Mouse (Mus musculus) mature B cell (primary cell): ENCODE results near the gene Slc12a6.

Experiments used
- in situ Hi-C: fragments of 300-500 bp; cut with MboI; formaldehyde crosslinking; loops from 2 replicates; pipeline ENCODE4 v1.14.3; 2019

The Slc12a6 gene

DNA sequence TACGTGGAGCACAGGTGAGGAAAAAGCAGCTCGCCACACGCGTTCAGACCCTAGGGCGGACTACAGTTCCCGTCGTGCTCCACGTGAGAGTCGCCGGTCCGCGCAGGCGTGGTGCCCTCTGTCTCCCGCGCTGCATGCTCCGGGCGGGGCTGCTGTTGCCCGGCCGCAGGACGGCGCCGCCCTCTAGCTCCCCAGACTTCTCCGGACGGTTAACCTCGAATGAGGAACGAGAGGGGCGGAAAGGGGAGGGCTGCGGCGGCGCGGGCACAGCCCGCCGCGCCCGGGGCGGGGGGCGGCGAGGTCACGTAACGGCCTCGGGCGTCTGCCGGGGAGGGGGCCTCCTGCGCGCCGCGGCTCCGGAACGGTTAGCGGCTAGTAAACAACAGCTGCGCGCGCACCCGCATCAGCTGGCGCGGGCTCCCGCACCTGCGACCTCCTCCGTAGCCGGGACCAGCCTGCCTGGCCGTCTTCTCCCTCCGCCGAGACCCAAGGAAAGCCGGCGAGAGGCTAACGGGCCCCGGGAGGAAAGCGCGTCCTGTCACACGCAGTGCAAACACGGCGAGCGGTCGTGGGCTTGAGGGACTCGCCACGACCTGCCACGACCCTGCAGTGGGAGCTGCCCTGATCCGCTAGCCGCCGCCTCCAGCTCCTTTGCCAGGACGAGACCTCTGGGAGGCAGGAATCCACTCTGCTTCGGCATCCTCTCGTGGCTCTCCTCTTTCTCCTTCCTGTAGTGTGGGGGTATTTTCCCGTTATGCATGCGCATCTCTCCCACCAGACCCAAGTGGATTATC lies at the start of gene Slc12a6:
Gene Slc12a6, plus strand, starts transcription at position 378 of the 794 bp plus-strand sequence.
- in situ Hi-C loops = no loop called here

DNA sequence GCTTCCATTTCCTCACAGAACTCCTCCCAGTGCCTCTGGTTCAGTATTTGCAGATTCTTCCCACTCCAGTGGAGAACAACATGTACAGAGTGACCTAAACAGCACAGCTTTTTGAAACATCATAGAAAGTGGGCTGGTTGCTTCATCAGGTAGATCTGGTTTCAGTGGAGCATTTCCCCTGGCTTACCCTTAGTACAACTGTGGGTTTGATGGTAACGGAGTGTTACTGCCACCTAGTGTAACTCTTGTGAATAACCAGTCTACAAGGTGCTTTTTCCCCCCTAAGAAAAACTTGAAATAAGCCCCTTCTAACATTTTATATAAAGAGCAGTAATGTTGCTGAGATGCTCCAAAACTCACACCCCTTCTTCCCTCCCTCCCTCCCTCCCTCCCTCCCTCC lies 49.6 kb upstream of the Slc12a6 start:
- in situ Hi-C loops = no loop called here

DNA sequence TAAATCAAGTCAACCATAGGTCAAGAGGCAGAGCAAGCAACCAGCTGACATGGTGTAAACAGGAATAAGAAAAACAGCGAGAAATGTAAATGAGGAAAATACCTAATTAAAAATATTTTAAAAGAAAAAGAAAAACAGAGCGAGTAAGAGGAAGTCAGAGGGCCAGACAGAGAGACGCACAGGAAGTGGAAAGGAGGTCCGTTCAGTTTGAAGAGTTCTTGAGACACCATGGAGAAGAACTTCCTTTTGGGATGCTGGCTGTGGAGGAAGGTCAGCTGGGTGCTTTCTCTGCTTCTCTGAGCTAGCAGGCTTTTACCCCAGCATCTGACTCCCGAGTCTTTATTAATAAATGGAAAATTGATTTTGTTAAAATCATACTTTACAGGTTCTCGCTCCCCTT lies 48.0 kb upstream of the Slc12a6 start:
- in situ Hi-C loops = no loop called here

DNA sequence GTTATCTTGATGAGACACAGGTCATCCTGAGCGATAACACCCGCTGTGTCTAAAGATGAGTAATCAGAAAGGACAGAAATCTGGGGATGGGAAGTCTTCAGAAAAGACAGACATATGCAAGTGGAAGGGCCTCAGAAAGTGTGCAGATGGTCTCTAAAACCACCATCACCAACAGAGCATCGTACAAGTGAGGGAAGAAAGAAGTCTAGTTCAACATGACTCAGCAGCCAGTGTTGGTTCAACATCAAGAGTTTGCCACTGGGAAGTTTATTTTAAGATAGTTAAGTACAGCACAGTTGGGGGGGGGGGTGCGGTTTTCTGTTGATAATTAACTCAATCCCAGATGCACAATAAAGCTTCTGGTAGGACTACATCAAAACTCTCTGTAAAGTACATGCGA lies 44.7 kb upstream of the Slc12a6 start:
- in situ Hi-C loops = no loop called here

DNA sequence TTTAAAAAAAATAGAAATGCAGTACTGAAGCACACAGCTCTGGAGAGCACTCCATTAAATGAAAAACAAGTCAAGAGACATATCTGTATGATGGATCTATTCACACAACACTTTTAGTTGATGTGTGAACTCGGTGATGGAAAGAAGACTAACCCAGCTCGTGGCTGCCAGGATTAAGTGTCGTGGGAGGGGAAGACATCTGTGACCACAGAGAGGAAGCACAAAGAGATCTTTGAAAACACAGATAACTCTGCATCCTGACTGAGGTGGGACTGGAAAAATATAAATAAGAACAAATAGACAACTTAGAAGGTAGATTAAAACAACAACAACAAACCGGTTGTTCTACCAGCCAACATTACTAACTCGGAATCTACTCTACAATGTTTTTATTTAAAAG lies 43.0 kb upstream of the Slc12a6 start:
- in situ Hi-C loops = no loop called here

DNA sequence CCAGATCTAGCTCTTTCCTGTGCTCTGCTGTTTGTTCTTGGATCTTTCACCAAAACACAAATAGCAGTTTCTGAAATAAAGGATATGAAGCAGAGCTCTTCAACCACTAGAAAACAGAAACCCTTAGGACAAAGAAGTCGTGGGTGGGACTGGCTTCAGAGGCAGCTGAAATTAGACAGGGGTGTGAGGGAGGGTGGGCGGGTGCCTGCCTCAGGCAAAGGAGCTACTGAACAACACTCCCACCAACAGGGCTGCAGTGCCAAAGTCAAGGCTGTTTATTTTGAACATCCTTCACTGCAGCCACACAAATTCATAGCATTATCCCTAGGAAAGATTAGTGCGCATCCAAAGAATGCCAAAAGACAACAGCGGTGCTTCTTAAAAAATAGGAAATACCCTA lies 41.3 kb upstream of the Slc12a6 start:
- in situ Hi-C loops = no loop called here

DNA sequence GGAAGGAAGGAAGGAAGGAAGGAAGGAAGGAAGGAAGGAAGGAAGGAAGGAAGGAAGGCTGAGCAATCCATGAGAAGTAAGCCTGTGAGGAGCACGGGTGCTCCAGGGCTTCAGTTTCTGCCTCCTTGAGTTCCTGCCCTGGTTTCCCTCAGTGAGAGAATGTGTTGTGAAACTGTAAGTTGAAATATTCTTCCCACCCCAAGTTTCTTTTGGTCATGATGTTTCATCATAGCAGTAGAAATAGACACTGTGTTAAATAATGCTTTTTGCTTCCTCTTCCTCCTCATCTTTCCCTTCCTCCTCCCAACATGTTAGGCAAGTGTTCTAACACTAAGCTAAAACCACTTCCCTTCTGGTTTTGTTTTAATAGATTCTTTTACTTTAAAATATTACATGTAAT lies 33.0 kb upstream of the Slc12a6 start:
- in situ Hi-C loops = no loop called here

DNA sequence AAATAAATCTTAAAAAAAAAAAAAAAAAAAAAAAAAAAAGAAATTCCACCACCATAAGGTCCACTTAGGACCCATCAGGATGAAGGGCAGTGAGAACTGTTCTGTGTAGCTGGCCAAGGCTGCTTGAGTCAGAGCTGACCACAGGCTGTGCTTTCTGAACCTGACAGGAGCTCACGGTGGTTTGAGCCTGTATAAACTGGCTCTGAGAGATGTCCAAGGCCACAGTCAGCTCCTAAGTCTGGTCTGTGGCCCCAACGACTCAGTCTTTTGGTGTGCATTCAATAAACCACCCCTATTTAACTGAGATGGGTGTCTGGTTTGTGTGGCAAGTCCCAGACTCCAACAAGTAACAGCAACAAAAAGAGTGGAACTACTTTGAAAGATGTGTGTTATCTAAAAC lies 29.0 kb upstream of the Slc12a6 start:
- in situ Hi-C loops = no loop called here

DNA sequence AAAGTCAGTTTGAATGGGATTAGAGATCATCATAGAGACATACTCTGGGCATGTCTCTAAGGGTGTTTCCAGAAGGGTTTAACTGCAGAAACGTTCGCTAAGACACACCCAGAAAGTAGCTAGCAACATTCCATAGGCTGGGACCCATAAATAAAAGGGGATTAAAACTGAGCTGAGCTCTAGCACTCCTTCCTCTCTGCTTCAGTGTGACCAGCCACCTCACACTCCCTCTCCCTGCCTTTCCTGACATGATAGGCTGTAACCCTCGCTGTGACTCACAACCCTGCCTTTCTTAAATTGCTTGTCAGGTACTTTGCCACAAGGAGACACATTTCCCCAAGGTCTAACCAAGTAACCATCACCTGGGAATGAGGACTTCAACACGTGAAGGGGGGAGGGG lies 27.6 kb upstream of the Slc12a6 start:
- in situ Hi-C loops = no loop called here

DNA sequence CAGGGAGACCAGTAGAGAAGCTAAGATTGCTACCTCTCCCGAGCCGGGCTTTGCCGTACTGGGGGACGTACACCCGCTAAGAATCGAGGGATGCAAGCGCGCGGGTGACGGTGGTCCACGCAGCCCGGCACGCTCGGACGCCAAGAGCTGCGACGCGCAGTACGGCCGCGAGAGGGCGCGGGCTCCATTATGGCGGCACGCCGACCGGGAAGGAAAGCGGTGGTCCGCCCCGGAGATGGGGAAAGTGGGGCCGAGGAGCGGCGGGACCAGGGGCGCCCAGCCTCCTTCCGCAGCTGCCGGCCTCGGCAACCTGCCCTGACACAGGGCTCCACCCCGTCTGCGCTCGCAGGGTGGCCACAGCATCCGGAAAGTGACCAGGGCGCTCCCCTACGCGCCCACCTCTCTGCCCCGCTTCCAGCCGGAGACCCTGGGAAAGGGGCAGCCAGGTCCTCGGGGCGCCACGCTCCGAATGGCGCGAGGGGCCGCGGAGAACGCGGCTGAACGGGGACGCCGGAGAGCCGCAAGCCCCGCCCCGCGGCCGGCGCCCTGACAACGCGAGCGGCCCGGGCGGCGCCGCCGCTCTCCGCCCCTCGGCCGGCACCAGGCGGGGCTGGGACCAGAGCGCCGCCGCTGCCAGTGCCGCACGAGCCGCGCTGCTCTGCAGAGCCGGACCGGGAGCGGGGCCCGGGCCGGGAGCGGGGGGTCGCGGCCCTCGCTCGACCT lies 26.3 kb upstream of the Slc12a6 start, which contains the start of gene Lpcat4:
Gene Lpcat4, plus strand, starts transcription at position 257 of the 723 bp plus-strand sequence.
- in situ Hi-C loops = no loop called here

DNA sequence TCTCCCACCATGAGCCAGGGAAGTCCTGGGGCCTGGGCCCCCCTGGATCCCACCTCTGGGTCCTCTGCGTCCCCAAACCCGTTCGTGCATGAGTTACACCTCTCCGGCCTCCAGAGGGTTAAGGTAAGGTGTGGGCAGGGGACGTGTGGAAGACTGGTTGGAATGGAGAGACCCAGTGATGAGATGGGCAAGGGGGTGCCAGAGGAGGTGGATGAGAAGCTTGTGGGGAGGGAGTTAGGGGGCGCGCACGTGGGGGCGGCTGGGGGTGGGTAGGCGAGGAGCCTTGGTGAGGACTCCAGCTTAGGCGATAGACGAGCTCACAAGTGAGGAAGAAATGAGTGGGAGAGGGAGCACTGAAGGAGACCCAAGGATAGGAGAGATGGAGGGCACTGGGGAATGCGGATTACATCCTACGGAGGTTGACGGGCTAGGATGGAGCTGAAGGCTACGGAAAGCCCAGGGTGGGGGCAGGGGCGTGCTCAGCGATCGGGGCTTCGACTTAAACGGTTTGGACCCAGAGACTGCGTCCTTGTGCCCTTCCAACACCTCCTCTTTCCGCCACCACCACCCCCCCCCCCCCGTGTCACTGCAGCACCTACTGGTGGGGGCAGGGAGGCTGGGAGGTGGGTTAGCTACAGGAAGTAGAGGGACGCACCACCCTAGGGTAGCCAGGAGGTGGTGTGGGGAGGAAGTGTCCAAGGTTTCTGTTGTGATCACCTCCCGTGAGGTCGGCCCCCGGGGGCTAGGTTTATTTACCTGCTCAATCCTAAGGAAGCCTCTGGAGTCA lies 25.5 kb upstream of the Slc12a6 start:
- in situ Hi-C loops = no loop called here

DNA sequence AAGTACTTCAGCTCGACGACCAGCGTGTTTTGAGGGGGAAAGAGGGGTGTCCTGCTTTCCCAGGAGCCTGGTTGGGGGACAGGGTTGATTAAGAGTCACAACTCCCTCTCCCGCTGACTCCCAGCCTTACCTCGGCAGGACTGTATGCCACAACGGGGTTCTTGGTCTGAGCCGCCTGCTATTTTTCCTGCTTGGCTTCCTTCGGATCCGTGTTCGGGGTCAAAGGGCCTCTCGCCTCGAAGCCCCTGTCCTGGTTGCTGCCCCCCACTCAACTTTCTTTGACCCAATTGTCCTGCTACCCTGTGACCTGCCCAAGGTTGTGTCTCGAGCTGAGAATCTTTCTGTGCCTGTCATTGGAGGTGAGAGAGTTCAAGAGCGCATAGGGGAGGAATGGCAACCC lies 23.8 kb upstream of the Slc12a6 start:
- in situ Hi-C loops = no loop called here

DNA sequence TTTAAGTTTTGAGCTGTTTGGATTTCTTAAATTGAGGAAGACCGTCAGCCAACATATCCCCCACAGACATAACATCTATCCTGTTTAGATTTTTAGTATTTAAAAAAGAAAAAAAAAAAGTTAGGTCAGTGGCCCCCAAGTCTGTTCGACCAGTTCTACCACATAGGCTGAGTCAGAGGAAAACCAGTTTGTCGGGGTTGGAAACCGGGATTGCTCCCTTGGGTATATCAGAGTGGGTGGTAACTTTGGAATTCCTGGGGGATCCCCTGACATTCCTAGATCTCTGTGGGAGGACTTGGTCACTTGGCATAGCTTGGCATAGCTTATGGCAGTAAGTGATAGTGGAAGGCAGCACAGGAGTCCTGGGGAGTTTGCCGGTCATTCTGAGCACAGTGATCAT lies 20.3 kb upstream of the Slc12a6 start:
- in situ Hi-C loops = no loop called here

DNA sequence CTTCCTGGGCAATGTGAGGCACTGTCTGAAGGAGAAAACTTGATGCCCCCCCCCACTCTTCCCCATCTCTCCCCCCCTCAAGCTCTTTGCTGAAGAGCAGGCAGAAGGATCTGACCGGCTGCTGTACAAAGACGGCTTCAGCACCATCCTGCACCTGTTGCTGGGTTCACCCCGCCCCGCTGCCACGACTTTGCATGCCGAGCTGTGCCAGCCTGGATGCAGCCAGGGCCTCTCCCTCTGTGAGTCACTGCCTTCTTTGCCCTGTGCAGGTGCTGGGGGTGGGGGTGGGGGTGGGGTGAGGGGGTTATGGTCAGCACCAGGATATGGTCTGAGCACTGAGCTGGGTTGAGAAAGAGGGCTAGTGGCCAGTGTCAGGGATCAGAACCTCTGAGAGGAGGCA lies 19.4 kb upstream of the Slc12a6 start:
- in situ Hi-C loops = no loop called here

DNA sequence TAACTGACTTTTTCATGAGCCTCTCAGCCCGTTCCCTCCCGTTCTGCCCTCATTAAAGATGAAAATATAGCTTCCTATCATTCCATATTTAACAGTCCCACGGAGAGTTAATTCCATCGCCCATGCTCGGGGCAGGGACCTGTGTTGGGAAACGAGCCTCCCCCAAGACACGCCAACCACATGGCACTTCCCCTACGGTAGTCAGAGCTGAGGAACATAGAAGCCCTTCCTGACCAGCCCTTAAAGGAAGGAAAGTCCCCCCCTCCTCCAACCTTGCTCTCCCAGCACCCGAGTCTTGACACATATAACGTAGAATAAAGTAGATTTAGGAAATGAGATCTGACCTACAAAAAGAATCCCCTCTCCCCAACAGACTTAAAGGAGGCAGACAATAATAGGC lies 18.3 kb upstream of the Slc12a6 start:
- in situ Hi-C loops = no loop called here

DNA sequence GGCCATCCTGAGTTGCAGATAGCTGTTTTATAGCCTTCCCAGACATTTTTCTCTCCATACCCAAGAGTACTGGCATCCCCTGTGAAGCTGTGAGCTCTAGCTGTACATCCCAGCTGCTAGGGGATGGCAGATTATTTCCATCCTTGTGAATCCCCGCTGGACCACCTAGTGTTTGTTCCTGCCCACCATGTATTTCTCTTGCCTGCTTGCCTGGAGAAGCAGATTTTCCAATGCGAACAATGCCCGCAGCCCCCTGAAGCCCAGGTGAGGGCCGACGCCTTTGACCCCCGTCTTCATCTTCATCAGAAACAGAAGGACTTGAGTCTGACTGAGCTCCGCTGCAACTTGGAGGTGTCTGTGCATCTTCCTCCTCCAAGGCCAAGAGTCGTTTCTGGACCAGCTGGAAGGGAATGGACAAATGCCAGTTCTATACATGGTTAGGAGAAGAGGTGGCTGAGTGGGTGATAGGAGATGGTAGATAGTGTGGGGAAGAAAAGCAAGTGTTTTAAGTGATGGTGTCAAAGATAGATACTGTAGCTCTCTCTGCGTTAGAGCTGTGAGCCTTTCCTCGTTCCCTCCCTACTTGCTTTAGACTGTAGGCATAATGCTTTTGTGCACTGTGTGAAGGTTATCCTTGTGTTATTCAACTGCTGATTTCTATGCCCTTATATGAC lies 15.7 kb upstream of the Slc12a6 start:
- in situ Hi-C loops = no loop called here

DNA sequence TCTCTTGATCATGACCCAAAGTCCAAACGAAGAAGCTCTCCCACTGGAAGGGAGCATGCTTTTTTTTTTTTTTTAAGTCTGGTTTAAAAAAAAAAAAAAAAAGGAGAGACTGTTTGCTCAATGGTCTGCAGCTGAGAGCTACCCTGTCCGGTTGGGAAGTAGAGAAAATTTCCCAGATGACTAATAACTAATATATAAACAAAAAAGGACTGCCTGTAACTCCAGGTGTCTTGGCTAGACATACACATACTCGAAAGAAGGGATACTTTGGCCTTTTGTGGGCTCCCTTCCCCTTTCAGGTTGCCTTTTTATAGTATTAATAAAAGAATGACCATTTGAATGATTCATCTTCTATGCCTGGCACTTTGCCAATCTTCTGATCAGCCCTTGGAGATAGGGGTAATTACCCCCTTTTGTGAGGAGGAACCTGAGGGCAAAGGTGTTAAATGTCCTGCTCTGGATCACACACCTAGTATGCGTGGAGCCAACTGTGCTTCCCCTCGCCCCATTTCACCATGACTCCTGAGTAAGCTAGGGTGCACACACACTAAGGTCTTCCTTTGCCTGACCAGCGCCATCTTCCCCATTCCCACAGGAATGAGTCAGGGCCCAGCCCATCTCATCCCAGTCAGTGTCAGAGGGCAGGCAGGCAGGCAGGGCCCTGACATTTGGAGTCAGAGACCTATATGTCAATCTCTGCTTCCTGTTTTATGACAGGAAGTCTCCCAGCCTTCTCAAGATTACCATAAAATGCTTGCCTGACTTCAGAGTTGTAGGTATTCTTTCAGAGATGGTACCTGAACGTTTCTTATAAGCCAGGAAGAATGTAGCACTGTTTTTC lies 10.7 kb upstream of the Slc12a6 start:
- in situ Hi-C loops = no loop called here

DNA sequence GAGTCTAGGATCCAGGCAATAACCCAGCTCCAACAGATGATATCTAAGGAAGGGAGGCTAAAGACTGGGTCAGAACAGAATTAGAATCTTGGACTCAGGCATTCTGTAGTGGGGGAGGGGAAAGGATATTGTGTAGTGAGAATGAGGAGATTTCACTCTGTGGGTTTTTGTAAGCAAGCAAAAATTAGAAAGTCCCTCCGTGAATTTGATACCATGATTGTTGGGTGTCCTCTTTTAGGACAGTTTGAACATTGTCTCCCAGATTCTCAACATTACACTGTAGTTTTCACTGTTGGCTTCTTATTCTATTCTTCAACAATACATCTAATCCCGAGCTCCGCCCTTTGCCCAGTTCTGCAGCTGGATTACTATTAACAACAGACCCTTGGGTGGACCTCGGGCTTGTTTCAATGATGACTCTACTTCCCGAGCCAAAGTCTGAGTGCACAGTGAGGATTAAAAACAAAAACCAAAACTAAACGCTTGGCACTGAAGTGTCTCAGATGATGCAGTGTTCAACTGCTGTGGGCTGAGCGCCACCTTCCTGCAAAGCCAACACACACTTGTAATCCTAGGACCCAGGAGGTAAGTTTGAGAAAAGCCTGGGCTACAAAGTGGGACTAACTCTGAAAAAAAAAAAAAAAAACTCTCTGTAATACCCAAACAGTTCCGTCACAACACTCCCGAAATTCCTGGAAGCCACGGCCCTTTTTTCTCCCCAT lies 6.2 kb upstream of the Slc12a6 start, which contains the start of gene Nutm1:
Gene Nutm1, minus strand, starts transcription at position 51 of the 722 bp plus-strand sequence.
- in situ Hi-C loops = no loop called here

DNA sequence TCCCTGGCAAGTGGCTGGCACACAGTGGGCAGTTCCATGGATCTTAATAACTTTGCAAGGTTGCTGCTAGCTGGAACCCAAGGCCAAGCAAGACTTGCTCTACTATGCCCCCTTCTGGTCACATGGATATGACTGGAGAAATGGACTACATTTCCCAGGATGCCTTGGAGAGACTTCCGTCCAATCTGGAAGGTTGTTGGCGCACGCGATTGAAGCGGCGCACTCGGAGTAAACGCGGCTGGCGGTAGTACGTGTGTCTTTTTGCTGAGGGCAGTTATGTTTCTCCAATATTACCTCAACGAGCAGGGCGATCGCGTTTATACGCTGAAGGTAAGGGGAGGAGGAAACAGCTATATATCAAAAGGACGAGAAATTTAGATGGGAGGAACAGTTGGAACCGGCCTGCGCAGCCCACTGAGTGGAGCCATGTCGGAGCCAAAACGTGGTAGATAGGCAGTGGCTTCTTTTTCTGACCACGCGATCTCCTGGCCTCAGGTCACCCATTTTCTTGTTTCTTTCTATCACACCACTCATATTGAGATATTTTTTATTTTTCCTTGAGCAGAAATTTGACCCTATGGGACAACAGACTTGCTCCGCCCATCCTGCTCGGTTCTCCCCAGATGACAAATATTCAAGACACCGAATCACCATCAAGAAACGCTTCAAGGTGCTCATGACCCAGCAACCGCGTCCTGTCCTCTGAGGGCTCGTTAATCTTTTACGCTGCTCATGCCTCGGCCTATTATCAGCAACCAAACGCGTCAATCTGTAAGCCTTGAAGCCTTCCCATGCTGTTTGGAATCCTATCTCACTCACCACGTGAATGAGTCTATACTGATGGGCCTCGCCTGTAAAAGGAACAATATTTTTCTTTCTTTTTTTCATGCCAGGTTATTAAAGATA lies 3.6 kb upstream of the Slc12a6 start, which contains the start of gene Nop10:
Gene Nop10, plus strand, starts transcription at position 179 of the 906 bp plus-strand sequence.
- in situ Hi-C loops = no loop called here
